Mouse (Mus musculus) T-cell, adult 66 days (primary cell): ENCODE results near the gene Fst. TPM values are rescaled to one million over a fixed set of nuclear protein-coding genes. Genes with fewer than 3 reads are reported as not detected.

Source experiments
- total RNA-seq, 2 experiments: library from RNA; stranded (reverse); gene quantifications; 3 replicates in 1 of 2; 4 replicates in 1 of 2; pipeline ENCODE4 v1.2.4; 2023

The Fst gene
- total RNA-seq = not detected

GRCm38 (mm10) chr13:114458886-114459700 lies at the start of gene Fst:
Gene Fst (minus strand): TSS chr13:114458951.

Other genes starting within 250 kb of the Fst start
- 10 to 100 TPM; 71.3 to 84.8 TPM for gene Ndufs4, start 70.7 kb downstream of the Fst start, total RNA-seq